Mouse (Mus musculus) hindbrain, embryonic 13.5 days (tissue): ENCODE results near the gene Mzt1. TPM values are rescaled to one million over a fixed set of nuclear protein-coding genes. Genes with fewer than 3 reads are reported as not detected.
A peak's percentile ranks its signal among the peaks of the same experiment; 100 is the strongest.

Experiments used
- ATAC-seq: fragments of 200-750 bp; cut with Nextera tagmentation; 2 replicates; pipeline ENCODE4 v1.8.0; 2017; ENCODE audit warnings: moderate TSS enrichment; ENCODE audit not compliant: low FRiP score
- H3K27ac ChIP-seq: fragments of 300-500 bp; sonication (generic); 2 replicates; pipeline ENCODE4 v1.5.1; 2015; ENCODE audit warnings: inconsistent platforms, mild to moderate bottlenecking, moderate library complexity
- H3K27me3 ChIP-seq: fragments of 300-500 bp; sonication (generic); 2 replicates; pipeline ENCODE4 v1.6.1; 2015; ENCODE audit warnings: mild to moderate bottlenecking, inconsistent platforms
- H3K36me3 ChIP-seq: fragments of 300-500 bp; sonication (generic); 2 replicates; pipeline ENCODE4 v1.6.1; 2015; ENCODE audit warnings: mild to moderate bottlenecking, inconsistent platforms
- H3K4me1 ChIP-seq: fragments of 300-500 bp; sonication (generic); replicated peaks from 2 replicates; pipeline ENCODE4 v1.6.1; 2015; ENCODE audit warnings: inconsistent platforms
- H3K4me2 ChIP-seq: fragments of 300-500 bp; sonication (generic); 2 replicates; pipeline ENCODE4 v1.6.1; 2015; ENCODE audit warnings: inconsistent platforms, mild to moderate bottlenecking, moderate library complexity
- H3K4me3 ChIP-seq: fragments of 300-500 bp; sonication (generic); 2 replicates; pipeline ENCODE4 v1.5.1; 2015; ENCODE audit warnings: mild to moderate bottlenecking, inconsistent platforms
- H3K9ac ChIP-seq: fragments of 300-500 bp; sonication (generic); 2 replicates; pipeline ENCODE4 v1.6.1; 2015; ENCODE audit warnings: mild to moderate bottlenecking, inconsistent platforms
- H3K9me3 ChIP-seq: fragments of 300-500 bp; sonication (generic); 2 replicates; pipeline ENCODE4 v1.6.1; 2016; ENCODE audit warnings: inconsistent platforms
- WGBS: fragments of 180-500 bp; shearing (Covaris S2); methylation state at CpG from one replicate; pipeline ENCODE4 v1.1.7; 2015; 5-methylcytosine and 5-hydroxymethylcytosine counted together
- polyA plus RNA-seq: library from polyadenylated mRNA; unstranded; fragments of >200 nt; fragmentation: Nextera tagmentation; extraction: Ambion mirVana; gene quantifications from 2 replicates; pipeline ENCODE4 v1.2.1, GENCODE M21; 2015

Mzt1 gene
- polyA plus RNA-seq, result 125 and 127 TPM in 2 replicates

- Histone ChIP-seq H3K27ac (peak within 1 kb of the TSS; percentile 90), H3K4me2 (peak within 1 kb of the TSS; percentile 78), H3K9me3 (no peaks in the 10 kb centered on the region), H3K36me3 (no peaks in the 10 kb centered on the region), H3K4me1 (peaks cover 33% of the 10 kb centered on the region), H3K9ac (peak within 1 kb of the TSS; percentile 98), H3K27me3 (no peaks in the 10 kb centered on the region), H3K4me3 (peak within 1 kb of the TSS; percentile 98)
- peak; percentile 97 for ATAC-seq
- WGBS, result under 1% methylated on average over 68 of the region's 81 CpGs
These were observed at the start of gene Mzt1, which contains the start of gene Bora for GRCm38 (mm10) chr14:99046031-99046781. Mzt1 (minus strand) TSS chr14:99046134. Bora (plus strand) TSS chr14:99046222.

- Histone ChIP-seq H3K27me3 (no peaks in the 10 kb centered on the region), H3K9me3 (no peaks in the 10 kb centered on the region), H3K27ac (no peak overlapping the region), H3K9ac (no peak overlapping the region), H3K4me1 (no peaks in the 10 kb centered on the region), H3K4me3 (no peak overlapping the region), H3K36me3 (peaks cover 71% of the 10 kb centered on the region), H3K4me2 (no peak overlapping the region)
- 92% methylated on average over 7 of the region's 7 CpGs for WGBS
- no peak for ATAC-seq
These were observed 43.0 kb upstream of the Mzt1 start for GRCm38 (mm10) chr14:99088947-99089346.

GRCm38 (mm10) chr14:99071146-99071545, 25.2 kb upstream of the Mzt1 start:
- no peak for ATAC-seq
- no peak overlapping the region for H3K9ac ChIP-seq

GRCm38 (mm10) chr14:99063091-99063490, 17.2 kb upstream of the Mzt1 start:
- Histone ChIP-seq H3K9me3 (no peaks in the 10 kb centered on the region), H3K27ac (no peak overlapping the region), H3K27me3 (no peaks in the 10 kb centered on the region), H3K36me3 (peaks cover 20% of the 10 kb centered on the region), H3K9ac (no peak overlapping the region), H3K4me1 (no peaks in the 10 kb centered on the region), H3K4me3 (no peak overlapping the region), H3K4me2 (no peak overlapping the region)
- ATAC-seq, result no peak
- WGBS, result 96% methylated on average over 2 of the region's 2 CpGs

More at GRCm38 (mm10) chr14:99071146-99071545, 25.2 kb upstream of the Mzt1 start:
- Histone ChIP-seq H3K4me3 (no peak overlapping the region), H3K27me3 (no peaks in the 10 kb centered on the region), H3K4me1 (no peaks in the 10 kb centered on the region), H3K4me2 (no peak overlapping the region), H3K36me3 (peaks cover 19% of the 10 kb centered on the region), H3K27ac (no peak overlapping the region), H3K9me3 (no peaks in the 10 kb centered on the region)
- WGBS, result 89% methylated on average over 4 of the region's 4 CpGs

- Histone ChIP-seq H3K36me3 (peaks cover 22% of the 10 kb centered on the region), H3K4me1 (no peaks in the 10 kb centered on the region), H3K27ac (no peak overlapping the region), H3K4me2 (no peak overlapping the region), H3K27me3 (no peaks in the 10 kb centered on the region), H3K9ac (no peak overlapping the region), H3K4me3 (no peak overlapping the region), H3K9me3 (no peaks in the 10 kb centered on the region)
- no peak for ATAC-seq
- WGBS, result 90% methylated on average over 12 of the region's 12 CpGs
These were observed 14.7 kb upstream of the Mzt1 start for GRCm38 (mm10) chr14:99060616-99061015.

- Histone ChIP-seq H3K4me3 (no peak overlapping the region), H3K4me1 (no peaks in the 10 kb centered on the region), H3K4me2 (no peak overlapping the region), H3K9me3 (no peaks in the 10 kb centered on the region), H3K9ac (no peak overlapping the region), H3K36me3 (peaks cover 14% of the 10 kb centered on the region), H3K27ac (no peak overlapping the region), H3K27me3 (no peaks in the 10 kb centered on the region)
- no peak for ATAC-seq
- 85% methylated on average over 7 of the region's 7 CpGs for WGBS
These were observed 13.1 kb upstream of the Mzt1 start for GRCm38 (mm10) chr14:99058959-99059586.

- H3K36me3 ChIP-seq, result no peaks in the 10 kb centered on the region
- peak overlapping the region; percentile 98 for H3K9ac ChIP-seq
- peak overlapping the region; percentile 78 for H3K4me2 ChIP-seq
- peaks cover 27% of the 10 kb centered on the region for H3K4me1 ChIP-seq
- H3K27me3 ChIP-seq, result no peaks in the 10 kb centered on the region
- 1% methylated on average over 15 of the region's 15 CpGs for WGBS
- ATAC-seq, result no peak; the same call in 1 of the 2 replicates
- 0 out of 2 replicates have a peak overlapping the region, but pooled peaks have one; percentile 48 for H3K27ac ChIP-seq
- peak overlapping the region; percentile 98 for H3K4me3 ChIP-seq
- no peaks in the 10 kb centered on the region for H3K9me3 ChIP-seq
These were observed 848 bp upstream of the Mzt1 start for GRCm38 (mm10) chr14:99046782-99047181.

- no peaks in the 10 kb centered on the region for H3K9me3 ChIP-seq
- H3K4me3 ChIP-seq, result peak overlapping the region; percentile 98
- peak; percentile 38 for ATAC-seq
- under 1% methylated on average over 59 of the region's 70 CpGs for WGBS
- peak overlapping the region; percentile 78 for H3K4me2 ChIP-seq
- no peaks in the 10 kb centered on the region for H3K36me3 ChIP-seq
- H3K9ac ChIP-seq, result peak overlapping the region; percentile 98
- H3K4me1 ChIP-seq, result peaks cover 36% of the 10 kb centered on the region
- peak overlapping the region; percentile 90 for H3K27ac ChIP-seq
- H3K27me3 ChIP-seq, result no peaks in the 10 kb centered on the region
These were observed 430 bp downstream of the Mzt1 start for GRCm38 (mm10) chr14:99045378-99046030.

- peaks cover 36% of the 10 kb centered on the region for H3K4me1 ChIP-seq
- H3K4me2 ChIP-seq, result peak overlapping the region; percentile 78
- H3K9ac ChIP-seq, result peak overlapping the region; percentile 98
- ATAC-seq, result no peak
- H3K36me3 ChIP-seq, result no peaks in the 10 kb centered on the region
- H3K27ac ChIP-seq, result no peak overlapping the region
- no peaks in the 10 kb centered on the region for H3K27me3 ChIP-seq
- H3K9me3 ChIP-seq, result no peaks in the 10 kb centered on the region
- peak overlapping the region; percentile 98 for H3K4me3 ChIP-seq
- 3% methylated on average over 5 of the region's 5 CpGs for WGBS
These were observed 1.2 kb downstream of the Mzt1 start for GRCm38 (mm10) chr14:99044718-99045117.

- 18% methylated on average over 10 of the region's 10 CpGs for WGBS
- H3K4me3 ChIP-seq, result peak overlapping the region; percentile 98
- H3K4me1 ChIP-seq, result peaks cover 36% of the 10 kb centered on the region
- H3K4me2 ChIP-seq, result peak overlapping the region; percentile 78
- H3K9ac ChIP-seq, result peak overlapping the region; percentile 98
- no peaks in the 10 kb centered on the region for H3K27me3 ChIP-seq
- no peak overlapping the region for H3K27ac ChIP-seq
- no peaks in the 10 kb centered on the region; the same call in 1 of the 2 replicates for H3K36me3 ChIP-seq
- no peak for ATAC-seq
- no peaks in the 10 kb centered on the region for H3K9me3 ChIP-seq
These were observed 1.8 kb downstream of the Mzt1 start for GRCm38 (mm10) chr14:99044096-99044495.

- H3K27ac ChIP-seq, result no peak overlapping the region
- H3K4me1 ChIP-seq, result peaks cover 36% of the 10 kb centered on the region
- no peaks in the 10 kb centered on the region for H3K27me3 ChIP-seq
- WGBS, result 29% methylated on average over 1 of the region's 1 CpGs
- H3K9ac ChIP-seq, result peak overlapping the region; percentile 98; the same call in 1 of the 2 replicates
- H3K4me3 ChIP-seq, result peak overlapping the region; percentile 98
- ATAC-seq, result no peak
- no peaks in the 10 kb centered on the region for H3K9me3 ChIP-seq
- peak overlapping the region; percentile 78 for H3K4me2 ChIP-seq
- H3K36me3 ChIP-seq, result peaks cover 1% of the 10 kb centered on the region; the same call in 1 of the 2 replicates
These were observed 2.4 kb downstream of the Mzt1 start for GRCm38 (mm10) chr14:99043499-99043898.

- no peak overlapping the region for H3K27ac ChIP-seq
- H3K4me3 ChIP-seq, result no peak overlapping the region
- no peaks in the 10 kb centered on the region for H3K9me3 ChIP-seq
- peaks cover 10% of the 10 kb centered on the region for H3K36me3 ChIP-seq
- no peak overlapping the region for H3K9ac ChIP-seq
- ATAC-seq, result no peak
- WGBS, result 79% methylated on average over 4 of the region's 4 CpGs
- no peak overlapping the region for H3K4me2 ChIP-seq
- H3K27me3 ChIP-seq, result no peaks in the 10 kb centered on the region
- H3K4me1 ChIP-seq, result peaks cover 28% of the 10 kb centered on the region
These were observed 4.5 kb downstream of the Mzt1 start for GRCm38 (mm10) chr14:99041416-99041815.
